Mouse (Mus musculus): ENCODE results near the gene Mip. TPM values are rescaled to one million over a fixed set of nuclear protein-coding genes. Genes with fewer than 3 reads are reported as not detected.
"Not testable (repeated sequence)": the region's sequence is repeated elsewhere in the genome, so short reads cannot be mapped to it uniquely, and the experiment has no call there.

The Mip gene
- polyA plus RNA-seq, 1 experiment from 2014 or later = not detected

DNA sequence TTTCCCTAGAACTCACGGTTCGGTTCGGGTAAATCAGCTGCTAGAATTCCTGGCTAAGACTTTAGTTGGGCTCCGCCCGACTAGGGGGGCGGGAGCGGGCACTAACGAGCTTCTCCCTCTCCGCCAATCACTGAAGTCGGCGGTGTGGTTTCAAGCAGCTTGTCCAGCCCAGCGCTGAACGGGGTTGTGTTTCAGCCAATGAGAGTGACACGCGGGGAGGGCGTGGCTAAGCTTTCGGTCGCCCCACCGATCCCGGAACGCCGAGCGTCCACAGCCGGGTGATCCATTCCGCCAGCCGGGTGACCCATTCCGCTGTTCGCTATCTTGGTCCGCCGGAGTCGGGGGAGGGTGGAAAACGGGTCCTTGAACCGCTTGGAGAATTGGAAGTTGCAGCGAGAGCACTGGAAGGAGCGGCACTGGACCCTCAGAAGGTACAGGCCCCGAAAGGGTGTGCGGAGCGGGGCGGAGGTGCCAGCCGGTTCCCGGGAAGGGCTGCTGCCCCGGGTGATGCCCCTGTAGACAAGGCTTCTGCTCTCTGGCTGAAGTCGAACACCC, 44.7 kb downstream of the Mip start, which contains the start of gene Stat2:
Stat2 (plus strand) TSS at position 273 of the 555 bp plus-strand sequence.
- peak within 1 kb of the TSS; percentile 86 for H3K4me3 ChIP-seq (replicated peaks)
- H3K36me3 ChIP-seq = no peaks in the 10 kb centered on the region
- H3K9me3 ChIP-seq (replicated peaks) = no peaks in the 10 kb centered on the region
- DNase-seq = peak; percentile 97
- peak within 1 kb of the TSS; percentile 85 for H3K4me2 ChIP-seq
- ATAC-seq (ENCODE audit: low read depth) = peak; percentile 98
- peaks cover 36% of the 10 kb centered on the region for H3K4me1 ChIP-seq (replicated peaks)
- peak within 1 kb of the TSS; percentile 89 for H3K9ac ChIP-seq
- WGBS (ENCODE audit: insufficient replicate concordance) = under 1% methylated on average over 43 of the region's 43 CpGs
- H3K27ac ChIP-seq = peak within 1 kb of the TSS; percentile 84
- H3K27me3 ChIP-seq = no peaks in the 10 kb centered on the region

DNA sequence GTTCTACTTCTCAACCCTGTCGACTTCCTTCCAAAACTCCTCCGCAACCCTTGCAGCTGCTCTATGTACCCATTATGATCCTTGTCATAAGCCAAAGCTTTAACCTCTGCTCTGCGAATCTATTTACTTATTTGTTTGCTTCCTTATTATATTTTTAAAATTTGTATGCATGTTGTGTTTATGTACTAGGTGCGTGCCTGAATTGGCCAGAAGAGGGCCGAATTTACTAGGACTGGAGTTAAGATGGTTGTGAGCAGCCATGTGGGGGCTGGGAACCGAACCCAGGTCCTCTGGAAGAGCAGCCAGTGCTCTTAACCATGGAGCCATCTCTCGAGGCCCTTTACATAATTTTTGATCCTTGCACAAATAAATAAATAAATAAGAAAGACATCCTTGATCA, 45.2 kb downstream of the Mip start:
- Histone ChIP-seq H3K9me3 (replicated peaks) (no peaks in the 10 kb centered on the region), H3K27ac (peak overlapping the region; percentile 84), H3K4me2 (peak overlapping the region; percentile 85), H3K27me3 (no peaks in the 10 kb centered on the region), H3K9ac (peak overlapping the region; percentile 89), H3K4me3 (replicated peaks) (peak overlapping the region; percentile 86), H3K4me1 (replicated peaks) (peaks cover 36% of the 10 kb centered on the region), H3K36me3 (no peaks in the 10 kb centered on the region)
- DNase-seq (no peak), ATAC-seq (ENCODE audit: low read depth) (no peak)
- 34% methylated on average over 7 of the region's 7 CpGs for WGBS (ENCODE audit: insufficient replicate concordance)

DNA sequence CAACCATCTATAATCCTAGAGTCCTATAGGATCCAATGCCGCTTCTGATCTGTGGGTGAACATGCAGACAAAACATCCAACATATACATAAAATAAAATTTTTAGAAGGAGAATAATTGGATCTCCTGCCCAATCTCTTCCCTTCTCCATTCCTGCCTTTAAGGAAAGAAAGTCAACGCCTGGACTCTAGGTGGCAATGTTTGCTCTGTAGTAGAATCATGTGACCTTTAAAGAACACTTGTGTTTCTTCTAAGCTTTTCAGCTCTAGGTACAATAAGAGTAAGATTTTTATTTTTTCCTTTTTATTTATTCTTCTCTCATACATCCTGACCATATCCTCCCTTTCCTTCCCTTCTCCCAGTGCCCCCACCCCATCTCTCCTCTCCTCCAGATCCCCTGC, 46.2 kb downstream of the Mip start:
- Histone ChIP-seq H3K9me3 (replicated peaks) (no peaks in the 10 kb centered on the region), H3K4me3 (replicated peaks) (peak overlapping the region; percentile 19; the same call in 1 of the 2 replicates), H3K36me3 (peaks cover 6% of the 10 kb centered on the region; the same call in 1 of the 2 replicates), H3K9ac (no peak overlapping the region), H3K27ac (no peak overlapping the region; the same call in 1 of the 2 replicates), H3K27me3 (no peaks in the 10 kb centered on the region), H3K4me1 (replicated peaks) (peaks cover 36% of the 10 kb centered on the region), H3K4me2 (peak overlapping the region; percentile 85)
- ATAC-seq (ENCODE audit: low read depth) (no peak), DNase-seq (no peak)
- 68% methylated on average over 2 of the region's 2 CpGs for WGBS (ENCODE audit: insufficient replicate concordance)

DNA sequence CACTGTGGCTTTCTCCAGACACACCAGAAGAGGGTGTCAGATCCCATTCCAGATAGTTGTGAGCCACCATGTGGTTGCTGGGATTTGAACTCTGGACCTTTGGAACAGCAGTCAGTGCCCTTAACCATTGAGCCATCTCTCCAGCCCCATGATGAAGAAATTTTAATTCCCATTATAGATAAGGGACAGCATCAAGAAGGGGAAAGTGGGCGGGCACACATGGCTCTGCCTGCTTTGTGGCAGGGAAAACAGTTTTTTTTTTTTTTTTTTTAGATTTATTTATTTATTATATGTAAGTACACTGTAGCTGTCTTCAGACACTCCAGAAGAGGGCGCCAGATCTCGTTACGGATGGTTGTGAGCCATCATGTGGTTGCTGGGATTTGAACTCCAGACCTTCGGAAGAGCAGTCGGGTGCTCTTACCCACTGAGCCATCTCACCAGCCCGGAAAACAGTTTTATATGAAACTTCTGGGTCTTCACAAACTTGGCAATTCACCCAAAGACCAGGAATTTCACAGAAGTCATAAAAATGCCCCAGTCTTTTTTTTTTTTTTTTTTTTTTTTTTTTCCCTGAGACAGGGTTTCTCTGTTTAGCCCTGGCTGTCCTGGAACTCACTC, 47.3 kb downstream of the Mip start:
- not testable (repeated sequence) for DNase-seq; ATAC-seq (ENCODE audit: low read depth); H3K9ac ChIP-seq; H3K4me3 ChIP-seq (replicated peaks); H3K9me3 ChIP-seq (replicated peaks); H3K4me2 ChIP-seq; H3K27ac ChIP-seq; H3K27me3 ChIP-seq
- WGBS (ENCODE audit: insufficient replicate concordance) = 73% methylated on average over 4 of the region's 7 CpGs
- H3K36me3 ChIP-seq = peaks cover 11% of the 10 kb centered on the region
- peaks cover 36% of the 10 kb centered on the region for H3K4me1 ChIP-seq (replicated peaks)

DNA sequence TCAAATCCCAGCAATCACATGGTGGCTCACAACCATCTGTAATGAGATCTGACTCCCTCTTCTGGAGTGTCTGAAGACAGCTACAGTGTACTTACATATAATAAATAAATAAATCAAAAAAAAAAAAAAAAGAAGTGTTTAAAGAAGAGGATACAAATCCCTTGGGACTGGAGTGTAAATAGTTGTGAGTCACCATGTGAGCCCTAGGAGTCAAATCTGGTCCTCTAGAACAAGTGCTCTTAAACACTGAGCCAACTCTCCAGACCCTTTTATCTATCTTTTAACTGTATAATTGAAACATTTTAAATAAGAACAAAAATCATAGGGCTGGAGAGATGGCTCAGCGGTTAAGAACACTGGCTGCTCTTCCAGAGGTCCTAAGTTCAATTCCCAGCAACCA, 49.7 kb downstream of the Mip start:
- peaks cover 26% of the 10 kb centered on the region for H3K36me3 ChIP-seq
- 85% methylated on average over 1 of the region's 1 CpGs for WGBS (ENCODE audit: insufficient replicate concordance)
- not testable (repeated sequence) for H3K9ac ChIP-seq; H3K27me3 ChIP-seq; H3K27ac ChIP-seq; H3K4me3 ChIP-seq (replicated peaks); H3K4me2 ChIP-seq; H3K9me3 ChIP-seq (replicated peaks); ATAC-seq (ENCODE audit: low read depth); DNase-seq
- H3K4me1 ChIP-seq (replicated peaks) = peaks cover 24% of the 10 kb centered on the region

DNA sequence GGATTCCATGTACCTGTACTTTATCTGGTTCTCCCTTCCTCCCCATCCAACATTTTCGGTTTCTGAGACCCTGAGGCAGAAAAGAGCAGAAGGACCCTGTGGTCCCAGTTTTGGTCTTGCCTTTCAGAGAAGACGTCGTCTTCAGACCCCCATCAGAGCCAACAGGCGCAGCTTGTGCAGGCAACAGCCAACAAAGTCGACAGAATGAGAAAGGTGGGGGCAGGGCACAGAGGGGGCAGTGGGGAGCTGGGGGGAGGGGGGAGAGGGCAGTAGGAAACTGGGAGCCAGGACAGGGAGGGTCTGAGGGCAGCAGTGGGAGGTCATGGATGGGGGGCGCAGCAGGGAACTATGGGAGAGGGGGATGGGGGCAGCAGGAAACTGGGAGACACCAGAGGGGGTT, 52.5 kb downstream of the Mip start:
- WGBS (ENCODE audit: insufficient replicate concordance) = 82% methylated on average over 6 of the region's 6 CpGs
- no peak overlapping the region for H3K9ac ChIP-seq
- H3K27me3 ChIP-seq = no peaks in the 10 kb centered on the region
- no peak overlapping the region for H3K4me2 ChIP-seq
- H3K4me3 ChIP-seq (replicated peaks) = no peak overlapping the region
- no peak overlapping the region for H3K27ac ChIP-seq
- H3K9me3 ChIP-seq (replicated peaks) = no peaks in the 10 kb centered on the region
- DNase-seq (no peak), ATAC-seq (ENCODE audit: low read depth) (no peak)
- peaks cover 48% of the 10 kb centered on the region for H3K36me3 ChIP-seq
- H3K4me1 ChIP-seq (replicated peaks) = 0 out of 2 replicates have a peak, but pooled peaks cover 3% of the 10 kb centered on the region

DNA sequence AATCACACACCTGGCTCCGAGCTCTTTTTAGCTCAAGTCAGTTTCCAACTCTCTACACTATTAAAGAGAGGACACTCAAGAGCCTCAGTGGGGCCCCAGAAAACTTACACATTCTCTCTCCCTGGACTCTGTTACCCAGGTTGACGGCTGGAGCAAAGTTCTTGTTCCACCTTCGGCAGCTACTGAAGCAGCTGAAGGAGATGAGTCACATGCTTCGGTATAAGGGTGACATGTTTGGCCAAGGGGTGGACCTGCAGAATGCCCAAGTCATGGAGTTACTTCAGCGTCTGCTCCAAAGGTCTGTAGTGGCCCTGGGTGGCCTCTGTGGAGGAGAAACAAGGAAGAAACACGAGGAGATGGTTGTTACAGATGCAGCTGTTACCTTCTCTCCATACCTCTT, 55.3 kb downstream of the Mip start:
- DNase-seq = no peak
- Histone ChIP-seq H3K4me1 (replicated peaks) (no peaks in the 10 kb centered on the region), H3K36me3 (peaks cover 72% of the 10 kb centered on the region), H3K4me2 (no peak overlapping the region), H3K4me3 (replicated peaks) (no peak overlapping the region), H3K9me3 (replicated peaks) (no peaks in the 10 kb centered on the region), H3K27ac (no peak overlapping the region), H3K9ac (no peak overlapping the region), H3K27me3 (no peaks in the 10 kb centered on the region)
- 74% methylated on average over 6 of the region's 6 CpGs for WGBS (ENCODE audit: insufficient replicate concordance)
- no peak for ATAC-seq (ENCODE audit: low read depth)

Other genes starting within 250 kb of the Mip start
- gene Hsd17b6, start 218.2 kb upstream of the Mip start, polyA plus RNA-seq (2015; fragmentation: Nextera tagmentation; extraction: Ambion mirVana) = not detected in 2 replicates
- gene Prim1, start 210.7 kb upstream of the Mip start, polyA plus RNA-seq (2015; fragmentation: Nextera tagmentation; extraction: Ambion mirVana) = 87.0 and 99.1 TPM in 2 replicates
- gene Naca, start 190.3 kb upstream of the Mip start, polyA plus RNA-seq (2015; fragmentation: Nextera tagmentation; extraction: Ambion mirVana) = 599 and 646 TPM in 2 replicates
- gene Ptges3, start 166.9 kb upstream of the Mip start, polyA plus RNA-seq (2015; fragmentation: Nextera tagmentation; extraction: Ambion mirVana) = 380 and 439 TPM in 2 replicates
- 2,036 and 2,215 TPM in 2 replicates for gene Atp5b, start 142.6 kb upstream of the Mip start, polyA plus RNA-seq (2015; fragmentation: Nextera tagmentation; extraction: Ambion mirVana)
- gene Baz2a, start 134.3 kb upstream of the Mip start, polyA plus RNA-seq (2015; fragmentation: Nextera tagmentation; extraction: Ambion mirVana) = 5.8 and 6.7 TPM in 2 replicates
- gene Rbms2, start 45.5 kb upstream of the Mip start, polyA plus RNA-seq (2015; fragmentation: Nextera tagmentation; extraction: Ambion mirVana) = 7.0 and 8.8 TPM in 2 replicates
- 1.9 and 2.2 TPM in 2 replicates for gene Gls2, start 31.4 kb upstream of the Mip start, polyA plus RNA-seq (2015; fragmentation: Nextera tagmentation; extraction: Ambion mirVana)
- gene Spryd4, start 14.0 kb upstream of the Mip start, polyA plus RNA-seq (2015; fragmentation: Nextera tagmentation; extraction: Ambion mirVana) = 24.1 and 24.7 TPM in 2 replicates
- 34.8 and 37.4 TPM in 2 replicates for gene Timeless, start 6.2 kb downstream of the Mip start, polyA plus RNA-seq (2015; fragmentation: Nextera tagmentation; extraction: Ambion mirVana)
- gene Apon, start 28.3 kb downstream of the Mip start, polyA plus RNA-seq (2015; fragmentation: Nextera tagmentation; extraction: Ambion mirVana) = 0.31 and 0.49 TPM in 2 replicates
- gene Apof, start 42.8 kb downstream of the Mip start, polyA plus RNA-seq (2015; fragmentation: Nextera tagmentation; extraction: Ambion mirVana) = 46.0 and 46.6 TPM in 2 replicates
- gene Stat2, start 44.7 kb downstream of the Mip start, polyA plus RNA-seq (2015; fragmentation: Nextera tagmentation; extraction: Ambion mirVana) = 5.7 and 6.3 TPM in 2 replicates
- gene Il23a, start 72.9 kb downstream of the Mip start, polyA plus RNA-seq (2015; fragmentation: Nextera tagmentation; extraction: Ambion mirVana) = 0.10 TPM in 1 of 2 replicates, not detected in the other
- gene Pan2, start 77.5 kb downstream of the Mip start, polyA plus RNA-seq (2015; fragmentation: Nextera tagmentation; extraction: Ambion mirVana) = 11.8 and 14.4 TPM in 2 replicates
- 99.7 and 105 TPM in 2 replicates for gene Cnpy2, start 96.6 kb downstream of the Mip start, polyA plus RNA-seq (2015; fragmentation: Nextera tagmentation; extraction: Ambion mirVana)
- gene Cs, start 111.9 kb downstream of the Mip start, polyA plus RNA-seq (2015; fragmentation: Nextera tagmentation; extraction: Ambion mirVana) = 149 and 170 TPM in 2 replicates
- gene Coq10a, start 143.2 kb downstream of the Mip start, polyA plus RNA-seq (2015; fragmentation: Nextera tagmentation; extraction: Ambion mirVana) = 4.6 and 4.8 TPM in 2 replicates
- gene Ankrd52, start 151.3 kb downstream of the Mip start, polyA plus RNA-seq (2015; fragmentation: Nextera tagmentation; extraction: Ambion mirVana) = 5.0 and 5.1 TPM in 2 replicates
- 30.5 and 32.8 TPM in 2 replicates for gene Slc39a5, start 175.4 kb downstream of the Mip start, polyA plus RNA-seq (2015; fragmentation: Nextera tagmentation; extraction: Ambion mirVana)
- 57.3 and 64.4 TPM in 2 replicates for gene Nabp2, start 185.7 kb downstream of the Mip start, polyA plus RNA-seq (2015; fragmentation: Nextera tagmentation; extraction: Ambion mirVana)
- 9.0 and 10.7 TPM in 2 replicates for gene Rnf41, start 185.8 kb downstream of the Mip start, polyA plus RNA-seq (2015; fragmentation: Nextera tagmentation; extraction: Ambion mirVana)
- 18.5 and 30.1 TPM in 2 replicates for gene Smarcc2, start 233.4 kb downstream of the Mip start, polyA plus RNA-seq (2015; fragmentation: Nextera tagmentation; extraction: Ambion mirVana)

Measured in liver, embryonic 13.5 days (tissue).